Mouse (Mus musculus) thymus, postnatal 0 days (tissue): ENCODE results near the gene Map2k7. TPM values are rescaled to one million over a fixed set of nuclear protein-coding genes. Genes with fewer than 3 reads are reported as not detected.
A peak's percentile ranks its signal among the peaks of the same experiment; 100 is the strongest.

Experiments used
- DNase-seq: peaks from one replicate; pipeline ENCODE4 v3.0.0-alpha.2; 2015; ENCODE audit warnings: low spot score
- polyA plus RNA-seq: library from polyadenylated mRNA; unstranded; fragments of >200 nt; fragmentation: Nextera tagmentation; extraction: Ambion mirVana; gene quantifications from 2 replicates; pipeline ENCODE4 v1.2.1, GENCODE M21; 2015

Map2k7 gene
- 33.3 and 35.4 TPM in 2 replicates for polyA plus RNA-seq

DNA sequence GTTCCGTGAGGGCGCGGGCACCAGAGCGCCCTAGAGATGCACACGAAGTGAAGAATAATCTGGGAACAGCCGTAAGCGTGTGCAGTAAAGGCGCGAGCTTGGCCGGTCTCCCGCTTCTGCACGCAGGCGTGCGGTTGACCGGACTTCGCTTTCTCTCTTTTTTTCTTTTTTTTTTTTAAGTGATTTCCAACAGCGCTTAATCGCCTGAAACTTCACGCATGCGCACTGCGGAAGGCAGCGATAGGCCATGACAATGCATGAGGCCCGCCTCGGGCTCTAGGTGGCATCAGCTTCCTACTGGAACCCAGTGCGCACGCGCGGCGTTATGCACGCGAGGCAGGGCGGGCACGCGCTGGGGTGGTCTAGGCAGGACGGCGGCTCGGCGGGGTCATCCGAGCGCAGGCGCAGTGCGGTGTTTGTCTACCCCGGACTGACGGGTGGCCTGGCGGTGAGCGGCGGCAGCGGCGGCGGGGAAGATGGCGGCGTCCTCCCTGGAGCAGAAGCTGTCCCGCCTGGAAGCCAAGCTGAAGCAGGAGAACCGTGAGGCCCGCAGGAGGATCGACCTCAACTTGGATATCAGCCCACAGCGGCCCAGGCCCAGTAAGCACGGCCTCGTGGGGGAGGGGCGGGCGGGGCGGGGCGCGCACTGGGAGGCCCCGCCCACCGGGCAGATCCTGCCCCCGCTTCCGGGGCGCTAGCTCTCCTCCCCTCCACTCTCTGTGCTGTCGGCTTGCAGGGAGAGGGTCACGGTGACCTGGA, at the start of gene Map2k7, which contains the start of gene Gm49320:
Map2k7 (plus strand) TSS at position 307 of the 759 bp plus-strand sequence.
Gm49320 (plus strand) TSS at position 432 of the 759 bp plus-strand sequence.
- DNase-seq = peak; percentile 100

DNA sequence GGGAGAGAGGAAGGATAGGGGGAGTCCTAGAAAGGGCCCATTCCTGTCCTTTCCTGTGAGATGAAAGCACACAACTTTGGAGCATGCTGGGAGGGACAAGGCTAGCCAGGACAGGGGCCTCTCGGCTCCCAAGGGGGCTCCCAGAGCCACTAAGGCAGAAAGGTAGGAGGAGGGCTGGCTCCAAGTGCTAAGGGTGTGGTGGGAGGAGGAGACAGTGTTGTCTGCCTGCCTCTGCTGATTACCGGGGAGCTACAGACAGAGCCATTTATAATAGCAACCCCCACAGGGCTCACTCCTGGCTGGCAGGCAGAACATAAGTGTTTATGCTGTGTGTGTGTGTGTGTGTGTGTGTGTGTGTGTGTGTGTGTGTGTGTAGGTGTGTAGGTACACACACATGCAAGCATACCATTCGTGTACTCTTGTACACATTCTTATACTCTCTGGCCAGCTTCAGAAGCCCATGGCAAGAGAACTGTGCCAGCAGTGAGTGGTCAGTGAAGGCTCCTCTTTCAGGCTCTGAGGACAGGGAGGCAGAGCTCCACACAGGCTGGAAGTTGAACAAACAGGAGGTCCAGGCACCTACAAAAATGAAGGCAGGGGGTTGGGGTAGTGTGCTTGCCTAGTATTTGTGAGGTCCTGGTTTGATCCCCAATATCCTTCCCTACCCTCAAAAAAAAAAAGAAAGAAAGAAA, 49.4 kb upstream of the Map2k7 start:
- no peak for DNase-seq

- DNase-seq = no peak
Measured at GRCm38 (mm10) chr8:4192305-4192704, 46.2 kb upstream of the Map2k7 start.

DNA sequence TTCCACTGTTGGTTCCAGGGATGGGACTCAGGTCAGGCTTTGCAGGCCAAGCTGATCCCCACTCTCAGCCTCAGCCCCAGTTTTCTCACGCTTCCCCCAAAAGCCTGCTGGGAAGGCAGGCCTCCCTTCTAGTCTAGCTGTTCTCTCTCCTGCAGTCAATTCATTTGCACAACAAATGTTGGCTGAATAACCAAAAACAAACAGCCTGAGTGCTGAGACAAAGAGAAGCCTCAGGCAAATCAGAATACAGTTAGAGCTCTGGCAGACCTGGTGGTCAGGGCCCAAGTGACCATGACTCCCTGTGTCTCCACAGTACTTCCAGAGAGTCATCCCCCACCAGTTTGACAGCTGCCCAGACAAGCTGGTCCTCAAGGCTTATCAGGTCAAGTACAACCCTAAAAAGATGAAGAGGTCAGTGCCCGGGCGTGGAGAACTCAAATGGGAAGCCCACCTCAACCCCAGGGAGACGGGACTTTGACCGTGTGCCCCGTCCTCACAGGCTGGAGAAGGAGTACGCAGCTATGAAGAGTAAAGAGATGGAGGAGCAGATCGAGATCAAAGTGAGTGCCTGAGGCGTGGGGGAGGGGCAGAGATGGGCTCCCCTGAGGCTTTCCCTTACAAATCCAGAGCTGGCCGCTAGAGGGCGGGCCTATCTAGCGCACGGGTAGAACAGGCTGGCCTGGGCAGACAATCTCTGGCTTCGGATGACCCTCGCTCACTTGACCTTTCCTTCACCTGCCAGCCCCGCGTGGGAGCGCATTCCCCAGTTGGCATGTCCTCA, 45.5 kb upstream of the Map2k7 start:
- DNase-seq = peak; percentile 84

DNA sequence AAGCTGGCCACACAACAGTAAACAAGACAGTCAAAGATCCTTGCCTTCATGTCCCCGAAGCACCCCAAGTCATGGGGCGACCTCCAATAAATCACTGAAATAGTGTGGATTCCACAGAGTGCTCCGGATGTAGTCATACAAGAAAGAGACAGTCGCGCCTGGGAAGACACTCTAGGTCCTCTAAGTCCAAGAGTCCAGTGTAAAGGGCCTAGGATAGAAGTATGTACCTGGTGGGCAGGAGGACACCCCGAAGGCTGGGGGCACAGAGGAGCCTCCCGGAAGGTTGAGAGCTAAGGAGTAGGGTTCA, 45.0 kb upstream of the Map2k7 start:
- DNase-seq = no peak

DNA sequence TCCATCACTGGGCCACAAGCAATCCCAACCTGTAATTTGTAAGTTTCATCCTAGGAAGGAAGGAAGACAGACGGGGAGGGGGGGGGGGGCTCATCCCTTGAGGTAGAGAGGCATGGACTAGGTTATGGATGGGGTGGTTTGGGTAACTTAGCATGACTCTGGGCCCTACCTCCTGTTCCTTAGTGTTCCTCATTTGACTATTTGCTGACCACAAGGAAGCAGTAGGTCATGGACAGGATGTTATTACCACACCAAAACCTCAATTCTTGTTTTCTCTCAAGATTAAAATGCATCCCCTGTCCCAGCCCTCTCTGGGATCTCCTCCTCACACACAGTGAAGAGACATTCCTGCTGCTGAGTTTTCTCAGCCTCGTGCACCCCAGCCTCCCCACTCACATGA, 37.2 kb upstream of the Map2k7 start:
- no peak for DNase-seq

GRCm38 (mm10) chr8:4205246-4206123, 33.1 kb upstream of the Map2k7 start:
- DNase-seq = no peak

DNA sequence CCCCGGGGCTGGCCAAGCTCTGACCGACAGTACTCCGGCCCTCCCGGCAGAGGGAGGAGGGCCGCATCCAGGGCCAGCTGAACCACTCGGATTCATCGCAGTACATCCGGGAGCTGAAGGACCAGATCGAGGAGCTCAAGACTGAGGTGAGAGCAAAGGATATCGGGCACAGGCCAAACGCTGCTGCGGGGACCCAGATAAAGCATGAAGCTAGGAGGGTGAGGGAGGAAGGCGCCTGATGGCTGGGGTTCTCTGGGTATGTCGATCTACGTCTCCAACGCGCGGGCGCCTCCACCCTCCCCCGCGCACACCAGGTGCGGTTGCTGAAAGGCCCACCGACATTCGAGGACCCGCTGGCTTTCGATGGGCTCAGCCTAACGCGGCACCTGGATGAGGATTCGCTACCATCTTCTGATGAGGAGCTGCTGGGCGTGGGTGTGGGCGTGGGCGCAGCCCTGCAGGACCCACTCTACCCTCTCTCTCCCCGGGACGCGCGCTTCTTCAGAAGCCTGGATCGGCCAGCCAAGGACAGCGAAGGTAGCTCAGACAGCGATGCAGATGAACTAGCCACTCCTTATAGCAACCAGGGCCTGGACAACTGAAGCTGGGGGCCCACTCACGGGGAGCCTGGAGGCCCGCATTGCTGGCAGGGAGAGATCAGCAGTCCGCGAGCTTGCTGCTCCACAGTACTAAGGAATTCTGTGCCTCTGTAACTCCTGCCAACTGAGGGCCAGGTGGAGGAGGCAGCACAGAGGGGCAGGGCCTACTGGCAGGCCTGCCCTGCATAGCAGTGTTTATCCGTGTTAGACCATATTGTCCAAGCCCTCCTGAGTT, 32.1 kb upstream of the Map2k7 start:
- DNase-seq = no peak

DNA sequence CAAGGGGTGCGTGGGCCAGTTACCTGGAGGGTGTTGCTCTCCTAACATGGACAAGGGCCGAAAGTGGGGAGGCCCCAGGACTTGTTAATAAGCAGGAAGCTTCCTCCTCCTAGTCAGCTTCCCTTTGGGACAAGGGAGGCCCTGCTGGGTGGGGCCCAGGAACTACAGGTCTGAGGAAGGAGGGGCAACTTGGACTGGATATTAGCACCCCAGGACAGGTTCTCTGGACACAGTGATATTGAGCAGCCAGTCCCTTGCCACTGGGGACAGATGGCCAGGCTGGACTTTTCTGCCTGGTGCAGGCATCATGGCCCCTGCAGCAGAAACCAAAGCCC, 31.6 kb upstream of the Map2k7 start:
- DNase-seq = no peak

DNA sequence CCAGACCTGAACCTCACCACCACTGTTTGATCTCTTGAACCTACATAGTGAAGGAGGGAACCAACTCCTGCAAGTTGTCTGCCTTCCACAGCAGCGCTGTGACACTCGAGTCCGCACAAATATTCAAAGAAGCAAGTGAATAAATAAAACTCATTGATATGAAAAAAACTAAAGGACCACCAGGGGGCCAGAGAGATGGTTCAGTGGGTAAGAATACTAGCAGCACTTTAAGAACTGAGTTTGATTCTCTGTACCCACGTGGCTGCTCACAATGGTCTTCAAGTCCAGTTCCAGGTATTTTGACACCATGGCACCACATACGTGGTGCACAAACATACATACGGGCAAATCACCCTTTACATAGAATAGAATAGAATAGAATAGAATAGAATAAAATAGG, 27.4 kb upstream of the Map2k7 start:
- no peak for DNase-seq

DNA sequence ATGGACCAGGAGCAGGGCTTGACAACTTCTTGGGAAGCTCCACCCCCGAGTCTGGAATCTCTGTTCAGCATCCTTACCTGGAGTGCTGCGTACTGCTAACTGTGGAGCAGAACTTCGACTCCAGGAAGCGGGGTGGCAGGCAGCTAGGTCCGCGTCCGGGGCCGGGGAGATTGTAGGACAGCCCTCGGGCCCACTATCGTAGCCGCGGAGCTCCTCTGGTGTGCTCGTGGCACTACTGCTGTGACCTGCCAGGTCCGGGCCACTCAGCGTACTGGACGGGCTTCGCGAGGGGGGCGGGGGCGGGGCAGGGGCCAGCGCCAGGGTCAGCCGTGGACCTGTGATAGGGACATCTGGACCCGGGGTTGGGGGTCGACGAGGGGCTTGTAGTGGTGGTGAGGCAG, 25.7 kb upstream of the Map2k7 start:
- no peak for DNase-seq

- peak; percentile 35 for DNase-seq
Measured at GRCm38 (mm10) chr8:4213210-4214005, 25.1 kb upstream of the Map2k7 start.

DNA sequence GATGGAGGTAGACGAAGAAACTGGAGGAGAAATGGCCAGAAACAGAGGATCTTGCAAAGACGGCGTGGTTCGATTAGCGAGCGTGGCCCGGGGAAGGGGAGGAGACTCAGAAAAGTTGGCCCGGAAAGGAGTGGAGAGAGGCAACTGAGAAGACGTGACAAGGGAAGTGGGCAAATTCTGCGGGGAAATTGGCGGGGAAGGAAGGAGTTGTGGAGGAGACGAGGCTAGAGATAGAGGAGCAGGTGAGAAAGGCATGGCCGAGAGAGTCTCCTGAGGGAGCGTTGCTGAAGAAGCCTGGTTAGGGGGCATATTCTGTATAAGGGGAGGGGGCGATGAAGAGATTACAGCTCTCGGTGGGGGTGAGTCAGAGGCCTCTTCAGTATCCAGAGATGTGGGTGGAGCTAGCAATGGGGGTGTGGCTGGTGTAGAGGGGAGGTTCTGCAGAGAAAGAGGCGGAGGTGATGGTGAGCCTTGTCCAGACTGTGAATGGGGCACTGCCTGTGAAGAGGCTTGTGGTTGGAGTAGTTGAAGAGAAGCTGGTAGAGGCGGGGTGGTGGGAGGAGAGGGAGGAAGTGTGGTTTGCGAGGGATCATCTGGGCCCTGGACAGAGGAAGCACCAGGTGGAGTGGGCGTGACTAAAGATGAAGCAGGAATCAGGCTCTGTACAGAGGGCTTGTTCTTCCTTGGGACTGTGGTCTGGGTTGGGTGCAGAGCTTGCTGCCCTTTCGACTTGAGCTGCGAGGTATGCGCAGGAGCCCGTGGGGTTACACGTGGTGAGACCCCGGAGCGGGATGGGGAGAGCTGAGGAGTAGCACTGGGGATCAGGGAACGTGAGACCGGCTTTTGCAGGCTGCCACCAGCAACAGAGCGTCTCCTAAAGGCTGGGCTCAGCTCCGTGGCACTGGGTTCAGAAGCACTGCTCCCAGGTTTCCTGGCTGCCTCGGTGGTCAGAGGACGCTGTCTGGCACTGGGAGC, 24.2 kb upstream of the Map2k7 start:
- peak; percentile 57 for DNase-seq

DNA sequence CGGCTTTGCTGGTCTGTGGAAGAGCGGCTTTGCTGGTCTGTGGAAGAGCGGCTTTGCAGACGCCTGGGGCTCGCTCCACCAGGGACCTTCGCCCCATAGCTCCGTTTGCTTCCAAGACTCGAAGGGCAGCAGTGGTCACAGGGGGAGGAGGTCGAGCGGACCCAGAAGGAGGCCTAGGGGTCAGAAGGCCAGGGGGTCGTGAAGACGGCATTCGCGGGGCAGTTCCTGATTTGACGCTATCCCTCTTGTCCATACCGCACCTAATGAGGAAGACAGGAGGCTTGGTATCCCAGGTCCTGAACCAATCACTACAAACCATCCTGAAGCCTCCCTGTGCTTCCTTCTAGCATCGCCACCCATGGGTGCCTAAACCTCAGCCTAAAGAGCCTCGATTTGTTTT, 22.2 kb upstream of the Map2k7 start:
- DNase-seq = no peak

DNA sequence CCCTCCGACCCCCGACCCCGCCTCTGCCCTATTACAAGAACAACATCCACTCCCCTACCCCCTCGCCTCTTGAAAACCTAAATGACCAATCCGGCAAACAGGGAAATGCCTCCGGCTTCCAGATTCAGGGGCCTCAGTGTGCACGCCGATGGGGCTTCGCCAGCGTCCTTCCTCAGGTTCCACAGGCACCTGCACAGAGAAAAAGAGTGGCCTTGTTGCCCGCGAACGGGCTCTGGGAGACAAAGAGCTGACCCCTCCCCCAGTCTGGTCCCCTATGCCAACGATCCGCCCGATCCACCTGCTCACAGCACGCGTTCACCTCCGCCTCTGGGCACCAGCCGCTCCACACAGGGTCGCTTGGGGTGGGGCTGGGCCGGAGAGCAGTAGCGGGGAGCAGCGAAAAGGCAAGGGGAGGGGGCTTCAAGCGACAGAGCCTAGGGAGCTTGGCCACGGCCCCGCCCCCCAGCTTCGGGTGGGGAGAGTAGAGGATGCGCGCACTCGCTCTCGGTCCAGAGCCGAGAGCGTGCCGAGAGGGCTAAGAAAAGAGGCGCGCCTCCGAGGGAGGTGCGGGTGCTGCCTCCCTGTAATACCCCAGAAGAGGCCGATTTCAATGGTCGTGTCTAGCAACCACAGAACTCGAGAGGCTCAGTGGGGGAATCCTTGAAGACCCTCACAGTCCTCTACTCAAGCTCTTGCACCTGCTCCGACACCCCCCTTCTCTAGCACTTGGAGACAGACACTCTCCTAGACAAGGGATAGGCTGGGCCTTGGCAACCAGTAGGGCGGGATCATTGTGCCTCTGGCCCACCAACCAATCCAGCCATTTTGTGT, 21.5 kb upstream of the Map2k7 start, which contains the start of gene Prr36:
Prr36 (minus strand) TSS at position 669 of the 831 bp plus-strand sequence.
- no peak for DNase-seq

GRCm38 (mm10) chr8:4219617-4220016, 18.9 kb upstream of the Map2k7 start:
- DNase-seq = no peak

DNA sequence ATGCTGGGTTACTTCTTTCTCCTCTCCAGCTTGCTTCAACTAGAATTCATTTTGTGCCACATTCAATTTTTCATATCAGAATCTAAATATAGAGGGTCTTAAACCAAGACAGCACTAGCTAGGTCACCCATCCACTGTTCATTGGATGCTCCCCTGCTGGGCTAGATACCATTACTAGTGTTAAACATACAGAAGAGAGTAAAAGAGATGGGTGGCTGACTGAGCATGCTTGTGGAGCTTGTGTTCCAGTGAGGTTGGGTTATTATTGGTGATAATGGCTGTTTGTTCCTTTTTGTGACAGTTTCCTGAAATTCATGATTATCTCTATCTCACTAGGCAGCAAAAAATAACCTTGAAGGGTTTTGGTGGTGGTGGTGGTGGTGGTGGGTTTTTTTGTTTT, 16.5 kb upstream of the Map2k7 start:
- DNase-seq = no peak
